Mouse (Mus musculus): ENCODE measurements around the gene Rara. TPM values are rescaled to one million over a fixed set of nuclear protein-coding genes. Genes with fewer than 3 reads are reported as not detected.

The Rara gene
- total RNA-seq, 1 experiment from 2014 or later, result 131 TPM

- no peak for ATAC-seq (ENCODE audit: extremely low read depth, insufficient number of reproducible peaks, low FRiP score, poor library complexity, severe bottlenecking)
Observed at GRCm38 (mm10) chr11:98936170-98936569, 8.6 kb downstream of the Rara start.

- ATAC-seq (ENCODE audit: extremely low read depth, insufficient number of reproducible peaks, low FRiP score, poor library complexity, severe bottlenecking), result no peak
Observed at GRCm38 (mm10) chr11:98936606-98937409, 9.2 kb downstream of the Rara start.

GRCm38 (mm10) chr11:98937410-98937913 is 9.8 kb downstream of the Rara start:
- ATAC-seq (ENCODE audit: extremely low read depth, insufficient number of reproducible peaks, low FRiP score, poor library complexity, severe bottlenecking), result peak; percentile 47

GRCm38 (mm10) chr11:98937914-98938694 is 10.5 kb downstream of the Rara start:
- ATAC-seq (ENCODE audit: extremely low read depth, insufficient number of reproducible peaks, low FRiP score, poor library complexity, severe bottlenecking), result no peak

- ATAC-seq (ENCODE audit: extremely low read depth, insufficient number of reproducible peaks, low FRiP score, poor library complexity, severe bottlenecking), result no peak
Observed at GRCm38 (mm10) chr11:98938701-98939083, 11.1 kb downstream of the Rara start.

- peak; percentile 7; the same call in 1 of the 2 replicates for ATAC-seq (ENCODE audit: extremely low read depth, insufficient number of reproducible peaks, low FRiP score, poor library complexity, severe bottlenecking)
Observed at GRCm38 (mm10) chr11:98939084-98939952, 11.7 kb downstream of the Rara start.

GRCm38 (mm10) chr11:98939953-98940641 is 12.5 kb downstream of the Rara start:
- no peak for ATAC-seq (ENCODE audit: extremely low read depth, insufficient number of reproducible peaks, low FRiP score, poor library complexity, severe bottlenecking)

GRCm38 (mm10) chr11:98940776-98941175 is 13.2 kb downstream of the Rara start:
- ATAC-seq (ENCODE audit: extremely low read depth, insufficient number of reproducible peaks, low FRiP score, poor library complexity, severe bottlenecking), result no peak

- no peak for ATAC-seq (ENCODE audit: extremely low read depth, insufficient number of reproducible peaks, low FRiP score, poor library complexity, severe bottlenecking)
Observed at GRCm38 (mm10) chr11:98941341-98941825, 13.8 kb downstream of the Rara start.

GRCm38 (mm10) chr11:98941826-98942550 is 14.4 kb downstream of the Rara start:
- peak; percentile 53 for ATAC-seq (ENCODE audit: extremely low read depth, insufficient number of reproducible peaks, low FRiP score, poor library complexity, severe bottlenecking)

- ATAC-seq (ENCODE audit: extremely low read depth, insufficient number of reproducible peaks, low FRiP score, poor library complexity, severe bottlenecking), result no peak
Observed at GRCm38 (mm10) chr11:98942555-98942922, 14.9 kb downstream of the Rara start.

- ATAC-seq (ENCODE audit: extremely low read depth, insufficient number of reproducible peaks, low FRiP score, poor library complexity, severe bottlenecking), result peak; percentile 6; the same call in 1 of the 2 replicates
Observed at GRCm38 (mm10) chr11:98942923-98943641, 15.5 kb downstream of the Rara start.

- ATAC-seq (ENCODE audit: extremely low read depth, insufficient number of reproducible peaks, low FRiP score, poor library complexity, severe bottlenecking), result no peak
Observed at GRCm38 (mm10) chr11:98943741-98944461, 16.3 kb downstream of the Rara start.

GRCm38 (mm10) chr11:98944897-98945604 is 17.4 kb downstream of the Rara start:
- ATAC-seq (ENCODE audit: extremely low read depth, insufficient number of reproducible peaks, low FRiP score, poor library complexity, severe bottlenecking), result no peak

GRCm38 (mm10) chr11:98945605-98945977 is 18.0 kb downstream of the Rara start:
- no peak for ATAC-seq (ENCODE audit: extremely low read depth, insufficient number of reproducible peaks, low FRiP score, poor library complexity, severe bottlenecking)

GRCm38 (mm10) chr11:98947969-98948569 is 20.5 kb downstream of the Rara start:
- peak; percentile 23; the same call in 1 of the 2 replicates for ATAC-seq (ENCODE audit: extremely low read depth, insufficient number of reproducible peaks, low FRiP score, poor library complexity, severe bottlenecking)
